Mouse (Mus musculus) testis, adult 2 months (tissue): ENCODE results near the gene Slmap. TPM values are rescaled to one million over a fixed set of nuclear protein-coding genes. Genes with fewer than 3 reads are reported as not detected.
A peak's percentile ranks its signal among the peaks of the same experiment; 100 is the strongest.

Source experiments
- H3K27ac ChIP-seq: fragments of 200-500 bp; 2 replicates; pipeline ENCODE4 v1.5.1; 2012; ENCODE audit warnings: low read depth, low read length; ENCODE audit not compliant: control insufficient read depth, insufficient read depth
- H3K27me3 ChIP-seq: fragments of 200-500 bp; 2 replicates; pipeline ENCODE4 v1.6.1; 2012; ENCODE audit warnings: mild to moderate bottlenecking, low read length, moderate library complexity; ENCODE audit not compliant: control insufficient read depth, insufficient read depth
- H3K36me3 ChIP-seq: fragments of 200-500 bp; 2 replicates; pipeline ENCODE4 v1.6.1; 2012; ENCODE audit warnings: mild to moderate bottlenecking, low read length; ENCODE audit not compliant: control insufficient read depth, insufficient read depth
- H3K4me1 ChIP-seq: fragments of 200-500 bp; 2 replicates; pipeline ENCODE4 v1.6.1; 2012; ENCODE audit warnings: low read length; ENCODE audit not compliant: control insufficient read depth, insufficient read depth
- H3K4me3 ChIP-seq: fragments of 200-500 bp; 2 replicates; pipeline ENCODE4 v1.5.1; 2012; ENCODE audit warnings: low read depth, mild to moderate bottlenecking, low read length, moderate library complexity, mixed read lengths; ENCODE audit not compliant: control insufficient read depth
- CTCF ChIP-seq: fragments of 200-500 bp; IDR thresholded peaks from 2 replicates; pipeline ENCODE4 v1.5.1; 2012; ENCODE audit warnings: low read depth, mild to moderate bottlenecking, inconsistent platforms, low read length, moderate library complexity; ENCODE audit not compliant: control insufficient read depth, insufficient read depth, insufficient replicate concordance
- POLR2A ChIP-seq: fragments of 200-500 bp; IDR thresholded peaks from 2 replicates; pipeline ENCODE4 v1.6.1; 2012; ENCODE audit warnings: low read depth, mild to moderate bottlenecking, inconsistent platforms, low read length, moderate library complexity; ENCODE audit not compliant: control insufficient read depth
- polyA plus RNA-seq: library from polyadenylated mRNA; depleted of rRNA; stranded (reverse); fragments of >200 nt; gene quantifications from 2 replicates; pipeline ENCODE4 v1.2.3, GENCODE M21; 2012

The Slmap gene
- polyA plus RNA-seq, 1 experiment: 21.9 TPM

- no peak for TF ChIP-seq POLR2A
- TF ChIP-seq CTCF: no peak
- Histone ChIP-seq H3K4me3 (no peak overlapping the region), H3K36me3 (no peaks in the 10 kb centered on the region), H3K27ac (no peak overlapping the region), H3K27me3 (no peaks in the 10 kb centered on the region), H3K4me1 (no peaks in the 10 kb centered on the region)
These were observed 16.0 kb upstream of the Slmap start for GRCm38 (mm10) chr14:26550712-26551111.

GRCm38 (mm10) chr14:26547516-26548488, 13.1 kb upstream of the Slmap start:
- H3K4me1 ChIP-seq: no peaks in the 10 kb centered on the region
- no peaks in the 10 kb centered on the region for H3K27me3 ChIP-seq
- no peaks in the 10 kb centered on the region for H3K36me3 ChIP-seq
- no peak for TF ChIP-seq CTCF
- TF ChIP-seq POLR2A: no peak
- H3K27ac ChIP-seq: no peak overlapping the region
- no peak overlapping the region for H3K4me3 ChIP-seq

- TF ChIP-seq CTCF (no peak), POLR2A (no peak)
These were observed 7.4 kb upstream of the Slmap start for GRCm38 (mm10) chr14:26542136-26542535.

GRCm38 (mm10) chr14:26540577-26540976, 5.8 kb upstream of the Slmap start:
- no peaks in the 10 kb centered on the region for H3K27me3 ChIP-seq
- H3K4me3 ChIP-seq: no peak overlapping the region
- no peaks in the 10 kb centered on the region for H3K4me1 ChIP-seq
- no peak overlapping the region for H3K27ac ChIP-seq
- no peaks in the 10 kb centered on the region for H3K36me3 ChIP-seq
- TF ChIP-seq POLR2A: no peak
- TF ChIP-seq CTCF: no peak

More at GRCm38 (mm10) chr14:26542136-26542535, 7.4 kb upstream of the Slmap start:
- no peak overlapping the region for H3K27ac ChIP-seq
- no peak overlapping the region for H3K4me3 ChIP-seq
- no peaks in the 10 kb centered on the region for H3K36me3 ChIP-seq
- no peaks in the 10 kb centered on the region for H3K27me3 ChIP-seq
- H3K4me1 ChIP-seq: no peaks in the 10 kb centered on the region

GRCm38 (mm10) chr14:26539241-26539640, 4.5 kb upstream of the Slmap start:
- H3K36me3 ChIP-seq: no peaks in the 10 kb centered on the region
- H3K4me1 ChIP-seq: no peaks in the 10 kb centered on the region; the same call in 1 of the 2 replicates
- no peak overlapping the region for H3K4me3 ChIP-seq
- no peak for TF ChIP-seq POLR2A
- no peak for TF ChIP-seq CTCF
- no peak overlapping the region for H3K27ac ChIP-seq
- no peaks in the 10 kb centered on the region for H3K27me3 ChIP-seq

GRCm38 (mm10) chr14:26533821-26534756, 642 bp downstream of the Slmap start:
- H3K4me1 ChIP-seq: peaks cover 10% of the 10 kb centered on the region
- peak overlapping the region; percentile 94 for H3K4me3 ChIP-seq
- peak overlapping the region; percentile 82 for H3K27ac ChIP-seq
- TF ChIP-seq POLR2A (no peak), CTCF (no peak)
- H3K27me3 ChIP-seq: no peaks in the 10 kb centered on the region
- H3K36me3 ChIP-seq: no peaks in the 10 kb centered on the region

GRCm38 (mm10) chr14:26533267-26533666, 1.5 kb downstream of the Slmap start:
- Histone ChIP-seq H3K27me3 (no peaks in the 10 kb centered on the region), H3K4me1 (peaks cover 10% of the 10 kb centered on the region), H3K4me3 (peak overlapping the region; percentile 23), H3K27ac (no peak overlapping the region), H3K36me3 (no peaks in the 10 kb centered on the region)
- TF ChIP-seq POLR2A: no peak
- no peak for TF ChIP-seq CTCF
